Mouse (Mus musculus) neural tube, embryonic 13.5 days (tissue): ENCODE data around the gene Hs3st3a1. TPM values are rescaled to one million over a fixed set of nuclear protein-coding genes. Genes with fewer than 3 reads are reported as not detected.

ENCODE experiments used
- ATAC-seq: fragments of 200-750 bp; cut with Nextera tagmentation; 2 replicates; pipeline ENCODE4 v1.8.0; 2017; ENCODE audit warnings: low read depth, mild to moderate bottlenecking, moderate TSS enrichment, moderate library complexity
- H3K27ac ChIP-seq: fragments of 300-500 bp; sonication (generic); replicated peaks from 2 replicates; pipeline ENCODE4 v1.5.1; 2015; ENCODE audit warnings: moderate library complexity, mild to moderate bottlenecking, inconsistent platforms
- H3K27me3 ChIP-seq: fragments of 300-500 bp; sonication (generic); 2 replicates; pipeline ENCODE4 v1.6.1; 2015; ENCODE audit warnings: mild to moderate bottlenecking, inconsistent platforms
- H3K36me3 ChIP-seq: fragments of 300-500 bp; sonication (generic); 2 replicates; pipeline ENCODE4 v1.6.1; 2015; ENCODE audit warnings: mild to moderate bottlenecking, inconsistent platforms
- H3K4me1 ChIP-seq: fragments of 300-500 bp; sonication (generic); replicated peaks from 2 replicates; pipeline ENCODE4 v1.6.1; 2015; ENCODE audit warnings: inconsistent platforms
- H3K4me2 ChIP-seq: fragments of 300-500 bp; sonication (generic); 2 replicates; pipeline ENCODE4 v1.6.1; 2015; ENCODE audit warnings: inconsistent platforms, mild to moderate bottlenecking, moderate library complexity
- H3K4me3 ChIP-seq: fragments of 300-500 bp; sonication (generic); 2 replicates; pipeline ENCODE4 v1.5.1; 2015; ENCODE audit warnings: mild to moderate bottlenecking, inconsistent platforms
- H3K9ac ChIP-seq: fragments of 300-500 bp; sonication (generic); 2 replicates; pipeline ENCODE4 v1.6.1; 2015; ENCODE audit warnings: moderate library complexity, mild to moderate bottlenecking, inconsistent platforms
- H3K9me3 ChIP-seq: fragments of 300-500 bp; sonication (generic); 2 replicates; pipeline ENCODE4 v1.6.1; 2016; ENCODE audit warnings: inconsistent platforms
- WGBS: fragments of 180-500 bp; shearing (Covaris S2); methylation state at CpG from one replicate; pipeline ENCODE4 v1.1.7; 2015; 5-methylcytosine and 5-hydroxymethylcytosine counted together
- polyA plus RNA-seq: library from polyadenylated mRNA; unstranded; fragments of >200 nt; fragmentation: Nextera tagmentation; extraction: Ambion mirVana; gene quantifications from 2 replicates; pipeline ENCODE4 v1.2.1, GENCODE M21; 2015

Gene Hs3st3a1
- polyA plus RNA-seq, 1 experiment from 2014 or later, result 0.98 TPM

GRCm38 (mm10) chr11:64523993-64524570 is 89.0 kb downstream of the Hs3st3a1 start:
- Histone ChIP-seq H3K36me3 (no peaks in the 10 kb centered on the region), H3K27me3 (peaks cover 29% of the 10 kb centered on the region), H3K4me1 (0 out of 2 replicates have a peak, but pooled peaks cover 3% of the 10 kb centered on the region), H3K4me3 (no peak overlapping the region), H3K27ac (no peak overlapping the region), H3K9me3 (no peaks in the 10 kb centered on the region), H3K9ac (no peak overlapping the region), H3K4me2 (no peak overlapping the region)
- WGBS, result 95% methylated on average over 8 of the region's 8 CpGs
- no peak for ATAC-seq

DNA sequence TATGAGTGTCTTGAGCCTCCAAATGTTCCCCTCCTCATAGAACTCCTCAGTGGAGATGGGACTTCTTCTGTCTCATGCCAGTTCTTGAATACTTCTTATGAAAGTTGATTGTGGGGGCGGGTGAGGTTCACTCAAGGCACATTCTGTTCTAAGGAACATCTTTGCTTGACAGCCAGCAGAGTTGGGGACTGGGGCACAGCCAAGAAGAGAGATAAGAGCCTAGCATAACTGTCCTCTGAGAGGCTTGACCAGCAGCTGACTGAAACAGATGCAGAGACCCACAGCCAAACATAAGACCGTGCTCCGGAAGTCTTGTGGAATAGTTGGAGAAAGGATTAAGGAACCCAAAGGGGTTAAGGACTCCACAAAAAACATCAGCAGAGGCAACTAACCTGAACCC is 102.1 kb downstream of the Hs3st3a1 start:
- 95% methylated on average over 3 of the region's 3 CpGs for WGBS
- no peak overlapping the region for H3K4me3 ChIP-seq
- no peaks in the 10 kb centered on the region for H3K36me3 ChIP-seq
- no peak for ATAC-seq
- no peaks in the 10 kb centered on the region for H3K4me1 ChIP-seq
- no peak overlapping the region for H3K27ac ChIP-seq
- no peak overlapping the region for H3K4me2 ChIP-seq
- H3K27me3 ChIP-seq, result no peaks in the 10 kb centered on the region
- no peaks in the 10 kb centered on the region for H3K9me3 ChIP-seq
- no peak overlapping the region for H3K9ac ChIP-seq

DNA sequence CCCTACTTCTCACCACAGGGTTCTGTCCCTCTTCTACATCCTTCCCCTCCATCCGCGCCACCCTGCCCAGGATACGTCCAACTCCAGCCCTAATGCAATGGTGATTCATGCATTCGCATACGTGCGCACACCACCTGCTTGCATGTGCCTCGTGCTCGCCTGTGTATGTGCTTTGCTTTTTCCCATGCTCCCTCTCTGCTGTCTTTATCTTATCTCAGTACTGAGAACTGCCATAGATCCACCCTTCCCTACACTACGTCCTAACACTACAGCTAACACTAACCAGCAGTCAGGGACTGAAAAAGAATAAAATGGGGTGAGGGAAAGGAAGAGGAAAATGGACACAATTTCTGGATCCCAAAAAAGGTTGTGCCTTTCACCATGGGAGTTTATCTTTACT is 106.7 kb downstream of the Hs3st3a1 start:
- WGBS, result 82% methylated on average over 9 of the region's 9 CpGs
- Histone ChIP-seq H3K4me3 (no peak overlapping the region), H3K4me2 (no peak overlapping the region), H3K27me3 (no peaks in the 10 kb centered on the region), H3K27ac (no peak overlapping the region), H3K9ac (no peak overlapping the region), H3K9me3 (no peaks in the 10 kb centered on the region), H3K4me1 (0 out of 2 replicates have a peak, but pooled peaks cover 5% of the 10 kb centered on the region), H3K36me3 (no peaks in the 10 kb centered on the region)
- no peak for ATAC-seq

DNA sequence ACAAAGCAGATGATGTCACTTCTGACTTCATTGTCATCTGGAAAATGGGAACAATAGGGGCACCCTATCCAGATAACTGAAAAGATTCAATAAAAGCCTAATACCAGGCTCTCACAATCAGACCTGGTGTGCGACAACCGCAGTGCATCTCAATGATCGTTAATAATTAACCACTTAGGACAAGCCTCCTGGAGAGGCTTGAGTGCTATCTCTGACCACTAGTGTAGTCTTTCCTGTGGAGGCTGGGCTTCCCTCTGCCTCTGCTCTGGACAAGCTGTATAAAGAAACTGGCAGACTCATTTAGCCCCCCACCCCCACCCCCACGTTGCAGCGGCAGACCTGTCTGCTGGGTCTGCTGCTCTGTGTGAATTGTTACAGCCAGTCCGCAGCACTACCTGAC is 107.2 kb downstream of the Hs3st3a1 start:
- WGBS, result 20% methylated on average over 6 of the region's 6 CpGs
- no peak for ATAC-seq

DNA sequence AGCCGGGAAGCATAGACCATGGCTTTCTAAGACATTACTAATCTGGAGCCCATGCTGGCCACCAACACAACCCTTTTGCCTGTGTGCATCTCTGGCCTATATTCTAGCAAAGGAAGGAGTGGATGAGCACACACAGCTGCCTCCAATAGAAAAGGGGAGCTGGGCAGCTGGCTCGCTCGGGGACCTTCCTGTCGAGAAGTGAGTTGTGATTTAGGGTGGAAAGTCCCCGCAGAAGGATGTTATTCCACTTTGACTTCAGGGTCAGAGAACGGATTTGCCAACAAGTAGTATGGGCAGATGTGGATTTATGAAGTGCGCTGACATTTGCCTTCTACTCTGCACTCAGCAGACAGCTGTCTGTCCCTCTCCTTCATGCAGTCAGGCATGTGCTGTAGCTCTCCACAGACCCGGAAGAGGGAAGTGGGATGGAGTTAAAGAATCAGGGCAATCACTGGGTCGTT is 108.1 kb downstream of the Hs3st3a1 start:
- WGBS, result 44% methylated on average over 9 of the region's 9 CpGs
- ATAC-seq, result no peak

More for the DNA sequence above, 107.2 kb downstream of the Hs3st3a1 start:
- no peaks in the 10 kb centered on the region for H3K36me3 ChIP-seq
- H3K4me2 ChIP-seq, result no peak overlapping the region
- no peaks in the 10 kb centered on the region for H3K27me3 ChIP-seq
- H3K9ac ChIP-seq, result no peak overlapping the region
- H3K9me3 ChIP-seq, result no peaks in the 10 kb centered on the region
- no peak overlapping the region for H3K4me3 ChIP-seq
- H3K27ac ChIP-seq, result no peak overlapping the region
- H3K4me1 ChIP-seq, result 0 out of 2 replicates have a peak, but pooled peaks cover 5% of the 10 kb centered on the region

GRCm38 (mm10) chr11:64544236-64544635 is 109.1 kb downstream of the Hs3st3a1 start:
- no peaks in the 10 kb centered on the region for H3K9me3 ChIP-seq
- WGBS, result 74% methylated on average over 5 of the region's 5 CpGs
- H3K27ac ChIP-seq, result no peak overlapping the region
- no peak overlapping the region for H3K4me3 ChIP-seq
- H3K27me3 ChIP-seq, result no peaks in the 10 kb centered on the region
- H3K4me2 ChIP-seq, result no peak overlapping the region
- no peak overlapping the region for H3K9ac ChIP-seq
- 0 out of 2 replicates have a peak, but pooled peaks cover 5% of the 10 kb centered on the region for H3K4me1 ChIP-seq
- no peaks in the 10 kb centered on the region for H3K36me3 ChIP-seq
- no peak for ATAC-seq

More for the DNA sequence above, 108.1 kb downstream of the Hs3st3a1 start:
- Histone ChIP-seq H3K27me3 (no peaks in the 10 kb centered on the region), H3K27ac (no peak overlapping the region), H3K4me2 (no peak overlapping the region), H3K36me3 (no peaks in the 10 kb centered on the region), H3K9me3 (no peaks in the 10 kb centered on the region), H3K9ac (no peak overlapping the region), H3K4me1 (0 out of 2 replicates have a peak, but pooled peaks cover 5% of the 10 kb centered on the region), H3K4me3 (no peak overlapping the region)

DNA sequence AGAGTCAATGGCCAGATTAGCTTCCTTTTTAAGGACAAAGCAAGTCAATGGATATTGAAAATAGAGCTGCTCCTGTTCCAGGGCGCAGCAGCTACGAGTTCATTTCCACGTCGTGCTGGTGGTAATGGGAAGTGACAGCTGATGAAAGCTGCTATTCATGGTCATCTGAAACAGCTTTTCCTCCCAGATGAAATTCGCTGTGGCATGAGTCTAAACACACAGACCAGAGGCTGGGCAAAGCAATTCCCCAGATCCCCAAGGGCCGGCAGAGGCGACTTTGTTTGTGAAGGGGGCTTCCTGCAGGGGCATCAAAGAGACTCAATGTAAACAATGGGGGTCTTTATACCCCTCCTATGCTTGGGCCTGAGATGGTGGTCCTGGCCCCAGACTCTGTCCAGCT is 114.2 kb downstream of the Hs3st3a1 start:
- Histone ChIP-seq H3K36me3 (no peaks in the 10 kb centered on the region), H3K4me2 (no peak overlapping the region), H3K27me3 (no peaks in the 10 kb centered on the region), H3K9ac (no peak overlapping the region), H3K9me3 (no peaks in the 10 kb centered on the region), H3K4me1 (no peaks in the 10 kb centered on the region), H3K27ac (no peak overlapping the region), H3K4me3 (no peak overlapping the region)
- no peak for ATAC-seq
- WGBS, result 41% methylated on average over 7 of the region's 7 CpGs

- Histone ChIP-seq H3K9me3 (no peaks in the 10 kb centered on the region), H3K9ac (no peak overlapping the region), H3K4me2 (no peak overlapping the region), H3K36me3 (no peaks in the 10 kb centered on the region), H3K4me3 (no peak overlapping the region), H3K27ac (no peak overlapping the region), H3K4me1 (no peaks in the 10 kb centered on the region), H3K27me3 (no peaks in the 10 kb centered on the region)
- no peak for ATAC-seq
- 73% methylated on average over 8 of the region's 8 CpGs for WGBS
Measured at GRCm38 (mm10) chr11:64549955-64550354, 114.8 kb downstream of the Hs3st3a1 start.

GRCm38 (mm10) chr11:64558282-64558681 is 123.2 kb downstream of the Hs3st3a1 start:
- Histone ChIP-seq H3K27me3 (no peaks in the 10 kb centered on the region), H3K4me1 (no peaks in the 10 kb centered on the region), H3K9me3 (no peaks in the 10 kb centered on the region), H3K36me3 (no peaks in the 10 kb centered on the region), H3K4me3 (no peak overlapping the region), H3K27ac (no peak overlapping the region), H3K9ac (no peak overlapping the region), H3K4me2 (no peak overlapping the region)
- ATAC-seq, result no peak
- whole genome bisulfite sequencing, result 88% methylated on average over 2 of the region's 2 CpGs

- Histone ChIP-seq H3K9me3 (no peaks in the 10 kb centered on the region), H3K9ac (no peak overlapping the region)
Measured at GRCm38 (mm10) chr11:64559388-64559787, 124.3 kb downstream of the Hs3st3a1 start.

GRCm38 (mm10) chr11:64560471-64560870 is 125.3 kb downstream of the Hs3st3a1 start:
- Histone ChIP-seq H3K36me3 (no peaks in the 10 kb centered on the region), H3K9me3 (no peaks in the 10 kb centered on the region), H3K27ac (no peak overlapping the region), H3K4me1 (no peaks in the 10 kb centered on the region), H3K27me3 (no peaks in the 10 kb centered on the region), H3K4me3 (no peak overlapping the region), H3K9ac (no peak overlapping the region), H3K4me2 (no peak overlapping the region)
- 80% methylated on average over 2 of the region's 2 CpGs for WGBS
- no peak for ATAC-seq

More at GRCm38 (mm10) chr11:64559388-64559787, 124.3 kb downstream of the Hs3st3a1 start:
- no peak overlapping the region for H3K27ac ChIP-seq
- H3K4me3 ChIP-seq, result no peak overlapping the region
- H3K36me3 ChIP-seq, result no peaks in the 10 kb centered on the region
- no peak overlapping the region for H3K4me2 ChIP-seq
- WGBS, result 92% methylated on average over 1 of the region's 1 CpGs
- no peak for ATAC-seq
- H3K27me3 ChIP-seq, result no peaks in the 10 kb centered on the region
- H3K4me1 ChIP-seq, result no peaks in the 10 kb centered on the region

GRCm38 (mm10) chr11:64562771-64563170 is 127.6 kb downstream of the Hs3st3a1 start:
- no peak overlapping the region for H3K4me3 ChIP-seq
- WGBS, result 52% methylated on average over 4 of the region's 4 CpGs
- ATAC-seq, result no peak
- no peaks in the 10 kb centered on the region for H3K27me3 ChIP-seq
- H3K4me1 ChIP-seq, result no peaks in the 10 kb centered on the region
- H3K9ac ChIP-seq, result no peak overlapping the region
- H3K9me3 ChIP-seq, result no peaks in the 10 kb centered on the region
- H3K27ac ChIP-seq, result no peak overlapping the region
- H3K4me2 ChIP-seq, result no peak overlapping the region
- no peaks in the 10 kb centered on the region for H3K36me3 ChIP-seq
